Mouse (Mus musculus) forebrain, embryonic 16.5 days (tissue): ENCODE results near the gene Mknk2. TPM values are rescaled to one million over a fixed set of nuclear protein-coding genes. Genes with fewer than 3 reads are reported as not detected.

Source experiments
- ATAC-seq: fragments of 200-750 bp; cut with Nextera tagmentation; 2 replicates; pipeline ENCODE4 v1.8.0; 2017; ENCODE audit warnings: mild to moderate bottlenecking, moderate library complexity
- H3K27ac ChIP-seq: fragments of 300-500 bp; sonication (generic); 2 replicates; pipeline ENCODE4 v1.5.1; 2014; ENCODE audit warnings: low read length, control low read depth
- H3K27me3 ChIP-seq: fragments of 300-500 bp; sonication (generic); replicated peaks from 2 replicates; pipeline ENCODE4 v1.6.1; 2014; ENCODE audit warnings: low read length; ENCODE audit not compliant: control insufficient read depth, insufficient read depth
- H3K36me3 ChIP-seq: fragments of 300-500 bp; sonication (generic); 2 replicates; pipeline ENCODE4 v1.6.1; 2014; ENCODE audit not compliant: control insufficient read depth, insufficient read depth
- H3K4me1 ChIP-seq: fragments of 300-500 bp; sonication (generic); replicated peaks from 2 replicates; pipeline ENCODE4 v1.6.1; 2014; ENCODE audit warnings: low read length; ENCODE audit not compliant: control insufficient read depth, insufficient read depth
- H3K4me2 ChIP-seq: fragments of 300-500 bp; sonication (generic); 2 replicates; pipeline ENCODE4 v1.6.1; 2014; ENCODE audit warnings: mild to moderate bottlenecking, low read length, control low read depth
- H3K4me3 ChIP-seq: fragments of 300-500 bp; sonication (generic); replicated peaks from 2 replicates; pipeline ENCODE4 v1.5.1; 2014; ENCODE audit warnings: mild to moderate bottlenecking, low read length, control low read depth
- H3K9ac ChIP-seq: fragments of 300-500 bp; sonication (generic); replicated peaks from 2 replicates; pipeline ENCODE4 v1.6.1; 2014; ENCODE audit warnings: low read depth, low read length, control low read depth
- H3K9me3 ChIP-seq: fragments of 300-500 bp; sonication (generic); 2 replicates; pipeline ENCODE4 v1.6.1; 2016; ENCODE audit warnings: low read length; ENCODE audit not compliant: control insufficient read depth
- WGBS: fragments of 180-500 bp; shearing (Covaris S2); extraction: QIAGEN DNeasy Blood & Tissue Kit; methylation state at CpG from one replicate; pipeline ENCODE4 v1.1.7; 2014; 5-methylcytosine and 5-hydroxymethylcytosine counted together
- polyA plus RNA-seq: library from polyadenylated mRNA; unstranded; fragments of >200 nt; fragmentation: Nextera tagmentation; extraction: Ambion mirVana; gene quantifications from 2 replicates; pipeline ENCODE4 v1.2.1, GENCODE M21; 2015

Mknk2 gene
- polyA plus RNA-seq, 1 experiment from 2014 or later = 61.2 TPM

DNA sequence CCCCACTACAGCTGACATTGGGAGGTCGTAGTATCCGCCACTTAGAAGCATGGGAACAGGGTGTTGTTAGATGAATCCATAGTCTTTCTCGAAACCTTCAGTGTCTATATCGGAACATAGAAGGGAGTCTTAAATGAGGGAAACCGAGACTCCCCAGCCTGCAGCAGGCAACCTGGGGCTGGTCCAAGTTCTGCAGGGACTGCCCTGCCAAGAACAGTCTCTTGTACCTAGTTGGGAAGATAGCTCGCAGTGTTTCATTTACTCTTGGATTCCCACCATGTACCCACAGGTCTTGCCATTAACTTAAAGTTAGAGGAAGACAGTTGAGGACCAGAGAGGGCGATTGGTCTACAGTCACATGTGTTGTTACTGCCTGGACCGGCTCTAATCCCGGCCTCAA lies 57.5 kb downstream of the Mknk2 start:
- no peak overlapping the region for H3K4me3 ChIP-seq
- no peaks in the 10 kb centered on the region for H3K27me3 ChIP-seq
- 0 out of 2 replicates have a peak, but pooled peaks cover 2% of the 10 kb centered on the region for H3K36me3 ChIP-seq
- no peak overlapping the region for H3K4me2 ChIP-seq
- no peak overlapping the region for H3K27ac ChIP-seq
- ATAC-seq = no peak
- H3K4me1 ChIP-seq = peaks cover 26% of the 10 kb centered on the region
- H3K9me3 ChIP-seq = no peaks in the 10 kb centered on the region
- H3K9ac ChIP-seq = no peak overlapping the region
- WGBS = 84% methylated on average over 9 of the region's 9 CpGs

DNA sequence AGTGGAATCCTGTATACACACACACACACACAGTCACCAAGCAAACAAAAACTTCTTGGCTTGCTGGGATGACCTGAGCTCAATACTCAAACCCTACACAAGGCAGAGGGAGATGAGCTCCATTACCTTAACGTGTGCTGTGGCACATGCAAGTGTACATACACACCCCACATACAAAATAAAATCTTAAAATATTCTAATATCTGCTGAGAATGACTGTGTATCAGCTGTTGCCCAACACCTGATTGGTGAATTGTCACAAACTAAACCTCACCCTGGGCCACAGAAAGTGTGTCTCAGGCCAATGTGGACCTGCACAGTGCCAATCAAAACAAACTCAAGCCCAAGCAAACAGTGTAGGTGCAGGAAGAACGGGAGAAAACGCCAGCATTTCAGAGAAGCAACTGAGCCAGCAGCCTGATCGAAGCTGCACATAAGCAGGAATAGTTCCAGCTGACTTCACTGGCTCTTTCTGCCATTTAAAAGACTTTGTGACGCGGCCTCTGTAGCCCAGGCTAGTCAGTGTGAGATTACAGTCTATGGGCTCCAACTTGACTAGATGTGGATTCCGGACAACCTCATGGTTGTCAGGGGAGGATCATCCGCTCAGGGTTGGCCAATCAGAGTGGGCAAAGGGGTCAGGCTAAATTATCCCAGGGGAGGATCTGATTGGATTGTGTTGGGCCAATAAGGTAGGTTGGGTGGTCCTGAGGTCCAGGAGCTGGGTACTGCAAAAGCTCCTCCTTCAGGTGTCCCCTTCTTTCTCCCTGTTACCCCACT lies 58.3 kb downstream of the Mknk2 start:
- WGBS = 37% methylated on average over 8 of the region's 8 CpGs
- no peak for ATAC-seq
- H3K27ac ChIP-seq = no peak overlapping the region
- H3K36me3 ChIP-seq = peaks cover 5% of the 10 kb centered on the region; the same call in 1 of the 2 replicates
- no peaks in the 10 kb centered on the region for H3K9me3 ChIP-seq
- H3K27me3 ChIP-seq = no peaks in the 10 kb centered on the region
- H3K9ac ChIP-seq = no peak overlapping the region
- no peak overlapping the region for H3K4me3 ChIP-seq
- no peak overlapping the region for H3K4me2 ChIP-seq
- peaks cover 22% of the 10 kb centered on the region for H3K4me1 ChIP-seq

DNA sequence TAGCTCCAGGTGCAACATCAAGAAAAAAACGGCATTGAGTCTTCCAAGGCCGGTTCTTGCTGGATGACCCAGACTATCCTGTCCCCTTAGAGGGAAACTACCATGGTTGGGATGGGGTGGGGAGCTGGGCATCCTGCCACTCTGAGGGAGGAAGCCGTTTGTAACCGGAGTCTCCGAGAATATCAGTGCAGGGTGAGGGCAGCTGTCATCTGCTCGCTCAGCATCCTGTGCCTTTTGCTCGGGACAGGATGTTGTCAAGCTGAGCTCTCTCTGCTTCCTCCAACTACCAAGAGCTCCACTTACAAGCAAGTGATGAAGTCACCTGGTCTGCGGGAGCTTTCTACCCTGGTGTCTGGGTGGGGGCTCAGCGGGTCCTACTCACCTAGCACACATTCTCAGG lies 59.7 kb downstream of the Mknk2 start:
- 86% methylated on average over 9 of the region's 9 CpGs for WGBS

More for the DNA sequence above, 59.7 kb downstream of the Mknk2 start:
- no peaks in the 10 kb centered on the region for H3K27me3 ChIP-seq
- H3K4me3 ChIP-seq = no peak overlapping the region
- no peaks in the 10 kb centered on the region for H3K9me3 ChIP-seq
- no peak overlapping the region for H3K27ac ChIP-seq
- peaks cover 5% of the 10 kb centered on the region; the same call in 1 of the 2 replicates for H3K36me3 ChIP-seq
- ATAC-seq = no peak
- H3K4me1 ChIP-seq = peaks cover 7% of the 10 kb centered on the region
- H3K4me2 ChIP-seq = no peak overlapping the region
- H3K9ac ChIP-seq = no peak overlapping the region

Other genes with a start within 250 kb of the Mknk2 start
- 63.7 and 74.6 TPM in 2 replicates for gene Tcf3, start 244.5 kb downstream of the Mknk2 start, polyA plus RNA-seq
- 0.07 and 0.46 TPM in 2 replicates for gene Onecut3, start 183.3 kb downstream of the Mknk2 start, polyA plus RNA-seq
- 0.16 and 0.23 TPM in 2 replicates for gene Atp8b3, start 139.0 kb downstream of the Mknk2 start, polyA plus RNA-seq
- 28.1 and 30.3 TPM in 2 replicates for gene Rexo1, start 116.6 kb downstream of the Mknk2 start, polyA plus RNA-seq
- gene Klf16, start 100.8 kb downstream of the Mknk2 start, polyA plus RNA-seq = 9.2 and 10.1 TPM in 2 replicates
- 92.2 and 93.1 TPM in 2 replicates for gene Abhd17a, start 87.8 kb downstream of the Mknk2 start, polyA plus RNA-seq
- 69.9 and 77.2 TPM in 2 replicates for gene Scamp4, start 75.2 kb downstream of the Mknk2 start, polyA plus RNA-seq
- gene Adat3, start 75.2 kb downstream of the Mknk2 start, polyA plus RNA-seq = 6.4 and 6.7 TPM in 2 replicates
- 3.1 and 4.1 TPM in 2 replicates for gene Gm49322, start 72.1 kb downstream of the Mknk2 start, polyA plus RNA-seq
- 91.3 and 96.9 TPM in 2 replicates for gene Csnk1g2, start 55.3 kb downstream of the Mknk2 start, polyA plus RNA-seq
- 75.2 and 79.7 TPM in 2 replicates for gene Btbd2, start 21.0 kb downstream of the Mknk2 start, polyA plus RNA-seq
- 56.9 and 59.4 TPM in 2 replicates for gene Mob3a, start 23.9 kb upstream of the Mknk2 start, polyA plus RNA-seq
- 32.5 and 44.1 TPM in 2 replicates for gene Izumo4, start 24.1 kb upstream of the Mknk2 start, polyA plus RNA-seq
- 101 and 102 TPM in 2 replicates for gene Ap3d1, start 64.2 kb upstream of the Mknk2 start, polyA plus RNA-seq
- gene Dot1l, start 77.1 kb upstream of the Mknk2 start, polyA plus RNA-seq = 17.4 and 22.5 TPM in 2 replicates
- 62.6 and 65.1 TPM in 2 replicates for gene Sf3a2, start 120.1 kb upstream of the Mknk2 start, polyA plus RNA-seq
- gene Plekhj1, start 120.5 kb upstream of the Mknk2 start, polyA plus RNA-seq = 129 and 143 TPM in 2 replicates
- gene Amh, start 127.1 kb upstream of the Mknk2 start, polyA plus RNA-seq = 0.15 TPM in 1 of 2 replicates, not detected in the other
- gene Jsrp1, start 135.4 kb upstream of the Mknk2 start, polyA plus RNA-seq = not detected in 2 replicates
- 1,342 and 1,351 TPM in 2 replicates for gene Oaz1, start 148.5 kb upstream of the Mknk2 start, polyA plus RNA-seq
- gene Lingo3, start 165.9 kb upstream of the Mknk2 start, polyA plus RNA-seq = 6.0 and 9.3 TPM in 2 replicates
- gene Lsm7, start 177.1 kb upstream of the Mknk2 start, polyA plus RNA-seq = 223 and 228 TPM in 2 replicates
- gene Sppl2b, start 177.2 kb upstream of the Mknk2 start, polyA plus RNA-seq = 64.9 and 78.6 TPM in 2 replicates
- 0.24 and 0.25 TPM in 2 replicates for gene Tmprss9, start 193.7 kb upstream of the Mknk2 start, polyA plus RNA-seq
- 298 and 299 TPM in 2 replicates for gene Timm13, start 222.9 kb upstream of the Mknk2 start, polyA plus RNA-seq
- gene Lmnb2, start 240.1 kb upstream of the Mknk2 start, polyA plus RNA-seq = 53.2 and 59.8 TPM in 2 replicates